Mouse (Mus musculus) lung, adult 2 months (tissue): Measurements from ENCODE around the gene Mrpl21.

ENCODE experiments used
- CTCF ChIP-seq: fragments of 200-500 bp; IDR thresholded peaks from 2 replicates; pipeline ENCODE4 v1.5.1; 2011; ENCODE audit warnings: mild to moderate bottlenecking, low read length, control low read depth; ENCODE audit not compliant: insufficient read depth
- POLR2A ChIP-seq: fragments of 200-500 bp; IDR thresholded peaks from 2 replicates; pipeline ENCODE4 v1.6.1; 2011; ENCODE audit warnings: low read depth, mild to moderate bottlenecking, control low read depth, low read length, borderline replicate concordance; ENCODE audit errors: extremely low read depth

- no peak for TF ChIP-seq CTCF
- TF ChIP-seq POLR2A: no peak
Measured at GRCm38 (mm10) chr19:3281886-3282285, 815 bp upstream of the Mrpl21 start.
